Comparison of ENCODE assay signal across 18 mouse cellular contexts in the genomic region with DNA sequence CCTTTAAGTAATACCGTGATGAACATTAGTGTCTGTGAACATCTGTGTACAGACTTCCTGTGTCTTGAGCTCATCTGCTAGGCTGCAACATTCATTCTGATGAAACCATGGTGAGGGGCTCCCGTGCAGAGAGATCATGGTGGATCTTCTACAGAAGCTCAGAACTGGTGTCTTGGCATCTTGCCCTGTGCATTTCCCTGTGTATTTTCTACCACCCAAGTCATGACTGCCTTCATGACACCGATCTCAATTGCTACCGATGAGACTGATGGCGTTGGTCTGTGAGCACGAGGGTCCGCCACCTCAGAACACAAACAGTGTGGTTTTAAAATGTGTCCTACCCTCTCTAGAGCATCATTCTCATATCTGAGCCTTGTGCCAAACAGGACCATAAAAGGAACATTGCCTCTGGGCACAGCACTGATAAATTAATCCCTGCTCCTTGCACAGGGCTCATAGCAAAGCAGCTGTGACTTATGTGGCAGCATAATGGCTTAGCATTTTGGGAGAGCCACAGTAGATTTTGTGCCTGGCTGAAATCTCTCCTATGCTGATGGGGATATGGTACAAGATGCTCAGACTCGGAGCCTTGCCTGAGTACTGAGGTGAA.
DNase-seq lines count a peak whose midpoint lies in the region; ATAC-seq lines count a peak whose summit lies in the region.
"Had no signal": no experiment of that assay in that cellular context is flagged by ENCODE, and none has a peak within 500 bp of the region (broad histone marks: within the 10 kb centered on the region; RNA-seq: fewer than 3 reads in every experiment).

No protein-coding gene starts in this region.

- no peak overlapping the region for H3K4me3 ChIP-seq in embryonic facial prominence, embryonic 14.5 days (ENCODE audit: low read depth, low read length)
- H3K4me3 ChIP-seq in embryonic facial prominence, embryonic 10.5 days, result no peak overlapping the region
- no peak overlapping the region for H3K4me3 ChIP-seq in midbrain, embryonic 13.5 days (replicated peaks)
- no peak overlapping the region for H3K4me3 ChIP-seq in midbrain, embryonic 11.5 days (ENCODE audit: low read depth, low read length)
- no peak overlapping the region for H3K4me3 ChIP-seq in liver, embryonic 12.5 days
- H3K4me3 ChIP-seq: heart, embryonic 15.5 days; limb, embryonic 15.5 days had no signal

- peak; percentile 17 for DNase-seq in embryonic facial prominence, embryonic 14.5 days (ENCODE audit: low spot score)
- no peak for DNase-seq in embryonic facial prominence, embryonic 10.5 days (ENCODE audit: low spot score)
- DNase-seq in midbrain, embryonic 11.5 days (ENCODE audit: low spot score, missing footprints), result no peak
- DNase-seq in induced T-regulatory cell, adult 2 months (ENCODE audit: low read depth), result peak; percentile 1
- no peak for DNase-seq in lung, postnatal 14 days
- DNase-seq: adrenal gland, postnatal 14 days; cerebellum, adult 8-10 months; gastrocnemius, postnatal 10 days; heart, adult 18-20 months; kidney, adult 2 months; kidney, postnatal 14 days; lung, adult 18-20 months; lung, postnatal 36 days; thymus, postnatal 4 days had no signal

- H3K27ac ChIP-seq in embryonic facial prominence, embryonic 14.5 days (replicated peaks; ENCODE audit: low read depth, low read length), result no peak overlapping the region
- H3K27ac ChIP-seq in embryonic facial prominence, embryonic 10.5 days (replicated peaks), result no peak overlapping the region
- peak overlapping the region; percentile 20 for H3K27ac ChIP-seq in midbrain, embryonic 13.5 days
- no peak overlapping the region for H3K27ac ChIP-seq in midbrain, embryonic 11.5 days (ENCODE audit: low read depth, low read length)
- no peak overlapping the region for H3K27ac ChIP-seq in liver, embryonic 12.5 days
- H3K27ac ChIP-seq: heart, embryonic 15.5 days; limb, embryonic 15.5 days had no signal

- ATAC-seq in embryonic facial prominence, embryonic 14.5 days (ENCODE audit: low read depth), result no peak; the same call in 1 of the 2 replicates
- peak; percentile 44; the same call in 1 of the 2 replicates for ATAC-seq in midbrain, embryonic 13.5 days
- ATAC-seq in midbrain, embryonic 11.5 days (ENCODE audit: low FRiP score), result no peak
- no peak for ATAC-seq in liver, embryonic 12.5 days

- no peak overlapping the region for H3K4me2 ChIP-seq in embryonic facial prominence, embryonic 14.5 days (ENCODE audit: low read depth, low read length)
- no peak overlapping the region for H3K4me2 ChIP-seq in midbrain, embryonic 13.5 days (replicated peaks)
- no peak overlapping the region for H3K4me2 ChIP-seq in midbrain, embryonic 11.5 days
- H3K4me2 ChIP-seq in liver, embryonic 12.5 days, result no peak overlapping the region
- H3K4me2 ChIP-seq: heart, embryonic 15.5 days; limb, embryonic 15.5 days had no signal

- 68% methylated on average over 8 of the region's 8 CpGs for WGBS in embryonic facial prominence, embryonic 14.5 days
- WGBS in embryonic facial prominence, embryonic 10.5 days, result 90% methylated on average over 8 of the region's 8 CpGs
- 78% methylated on average over 8 of the region's 8 CpGs for WGBS in midbrain, embryonic 13.5 days
- 86% methylated on average over 8 of the region's 8 CpGs for WGBS in midbrain, embryonic 11.5 days
- WGBS in liver, embryonic 12.5 days (ENCODE audit: insufficient replicate concordance), result 64% methylated on average over 8 of the region's 8 CpGs

- H3K27me3 ChIP-seq in embryonic facial prominence, embryonic 14.5 days (replicated peaks; ENCODE audit: control insufficient read depth, insufficient read depth, low read length), result no peaks in the 10 kb centered on the region
- 0 out of 2 replicates have a peak, but pooled peaks cover 5% of the 10 kb centered on the region for H3K27me3 ChIP-seq in embryonic facial prominence, embryonic 10.5 days (replicated peaks; ENCODE audit: low read depth, poor library complexity, severe bottlenecking)
- no peaks in the 10 kb centered on the region for H3K27me3 ChIP-seq in midbrain, embryonic 13.5 days
- no peaks in the 10 kb centered on the region for H3K27me3 ChIP-seq in midbrain, embryonic 11.5 days (ENCODE audit: control insufficient read depth, insufficient read depth, low read length)
- H3K27me3 ChIP-seq in liver, embryonic 12.5 days (replicated peaks), result 0 out of 2 replicates have a peak, but pooled peaks cover 4% of the 10 kb centered on the region
- H3K27me3 ChIP-seq: heart, embryonic 15.5 days; limb, embryonic 15.5 days had no signal

- H3K36me3 ChIP-seq in embryonic facial prominence, embryonic 14.5 days (ENCODE audit: control insufficient read depth, insufficient read depth, low read length), result no peaks in the 10 kb centered on the region
- no peaks in the 10 kb centered on the region for H3K36me3 ChIP-seq in embryonic facial prominence, embryonic 10.5 days (replicated peaks)
- no peaks in the 10 kb centered on the region for H3K36me3 ChIP-seq in midbrain, embryonic 13.5 days
- H3K36me3 ChIP-seq in midbrain, embryonic 11.5 days (ENCODE audit: control insufficient read depth, insufficient read depth, low read length), result no peaks in the 10 kb centered on the region
- no peaks in the 10 kb centered on the region for H3K36me3 ChIP-seq in liver, embryonic 12.5 days
- H3K36me3 ChIP-seq: heart, embryonic 15.5 days; limb, embryonic 15.5 days had no signal

- 0 out of 2 replicates have a peak, but pooled peaks cover 4% of the 10 kb centered on the region for H3K9me3 ChIP-seq in embryonic facial prominence, embryonic 14.5 days (ENCODE audit: control insufficient read depth, low read length)
- H3K9me3 ChIP-seq in embryonic facial prominence, embryonic 10.5 days, result no peaks in the 10 kb centered on the region
- H3K9me3 ChIP-seq in midbrain, embryonic 13.5 days, result peaks cover 2% of the 10 kb centered on the region; the same call in 1 of the 2 replicates
- no peaks in the 10 kb centered on the region for H3K9me3 ChIP-seq in midbrain, embryonic 11.5 days (ENCODE audit: control insufficient read depth, low read length)
- no peaks in the 10 kb centered on the region for H3K9me3 ChIP-seq in liver, embryonic 12.5 days (replicated peaks)
- H3K9me3 ChIP-seq: heart, embryonic 15.5 days; limb, embryonic 15.5 days had no signal

- no peak overlapping the region for H3K9ac ChIP-seq in embryonic facial prominence, embryonic 14.5 days (ENCODE audit: low read depth, low read length)
- H3K9ac ChIP-seq in midbrain, embryonic 13.5 days (replicated peaks), result no peak overlapping the region
- no peak overlapping the region for H3K9ac ChIP-seq in midbrain, embryonic 11.5 days (ENCODE audit: low read length)
- H3K9ac ChIP-seq in liver, embryonic 12.5 days, result no peak overlapping the region
- H3K9ac ChIP-seq: heart, embryonic 15.5 days; limb, embryonic 15.5 days had no signal

- H3K4me1 ChIP-seq in embryonic facial prominence, embryonic 14.5 days (ENCODE audit: control insufficient read depth, insufficient read depth, low read length), result 0 out of 2 replicates have a peak, but pooled peaks cover 4% of the 10 kb centered on the region
- H3K4me1 ChIP-seq in embryonic facial prominence, embryonic 10.5 days, result peaks cover 27% of the 10 kb centered on the region
- peaks cover 40% of the 10 kb centered on the region for H3K4me1 ChIP-seq in midbrain, embryonic 13.5 days (replicated peaks)
- H3K4me1 ChIP-seq in midbrain, embryonic 11.5 days (ENCODE audit: control insufficient read depth, insufficient read depth, low read length), result no peaks in the 10 kb centered on the region
- H3K4me1 ChIP-seq in liver, embryonic 12.5 days, result peaks cover 5% of the 10 kb centered on the region
- H3K4me1 ChIP-seq: heart, embryonic 15.5 days had no signal

Comparison
In these comparisons a context has a peak if more than half of its experiments do, and no peak if none do; other contexts are left out.
1. DNase-seq: peak in embryonic facial prominence, embryonic 14.5 days (single experiment) and induced T-regulatory cell, adult 2 months (single experiment); none in embryonic facial prominence, embryonic 10.5 days (single experiment), midbrain, embryonic 11.5 days (single experiment) and lung, postnatal 14 days (single experiment).